ENCODE assay signal across 24 mouse cellular contexts in the genomic region with DNA sequence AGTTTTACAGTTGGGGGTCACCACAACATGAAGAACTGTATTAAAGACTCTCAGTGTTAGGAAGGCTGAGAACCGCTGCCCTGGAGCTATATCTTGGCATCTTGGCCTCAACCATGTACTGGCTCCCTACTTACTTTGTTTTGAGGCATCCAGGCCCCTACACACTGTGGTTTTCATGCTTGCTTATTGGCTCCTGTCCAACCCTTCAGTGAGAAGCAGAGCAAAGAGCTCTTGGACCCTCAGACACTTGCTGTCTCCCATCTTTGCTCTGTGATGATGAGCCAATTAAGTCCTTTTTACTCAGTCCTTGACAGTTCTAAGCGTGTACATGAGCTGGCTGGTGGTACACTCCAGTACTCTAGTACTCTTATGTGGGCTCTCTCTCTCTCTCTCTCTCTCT.
"Had no signal": no experiment of that assay in that cellular context is flagged by ENCODE, and none has a peak within 500 bp of the region (broad histone marks: within the 10 kb centered on the region; RNA-seq: fewer than 3 reads in every experiment).

No protein-coding gene starts in this region.

- H3K27ac ChIP-seq: heart, adult 2 months; heart, embryonic 13.5 days; heart, embryonic 15.5 days; hindbrain, embryonic 15.5 days; kidney, embryonic 15.5 days; kidney, postnatal 0 days; limb, embryonic 13.5 days; liver, embryonic 12.5 days; liver, embryonic 14.5 days had no signal

- H3K27me3 ChIP-seq: heart, embryonic 13.5 days; heart, embryonic 15.5 days; limb, embryonic 13.5 days; limb, embryonic 15.5 days; liver, embryonic 12.5 days had no signal

- H3K4me1 ChIP-seq: liver, embryonic 12.5 days had no signal

- ATAC-seq: intestine, embryonic 16.5 days; liver, embryonic 12.5 days had no signal

- H3K36me3 ChIP-seq: heart, embryonic 13.5 days; heart, embryonic 15.5 days; hindbrain, embryonic 15.5 days; kidney, embryonic 15.5 days; limb, embryonic 13.5 days; limb, embryonic 15.5 days; liver, embryonic 12.5 days had no signal

- H3K4me2 ChIP-seq: heart, embryonic 11.5 days; heart, embryonic 13.5 days; heart, embryonic 15.5 days; hindbrain, embryonic 15.5 days; kidney, embryonic 15.5 days; limb, embryonic 13.5 days; limb, embryonic 15.5 days; liver, embryonic 12.5 days had no signal

- H3K9ac ChIP-seq: heart, embryonic 13.5 days; heart, embryonic 15.5 days; hindbrain, embryonic 15.5 days; kidney, embryonic 15.5 days; limb, embryonic 13.5 days; limb, embryonic 15.5 days; liver, embryonic 12.5 days; liver, embryonic 14.5 days had no signal

- H3K4me3 ChIP-seq: heart, adult 2 months; heart, embryonic 13.5 days; heart, embryonic 15.5 days; hindbrain, embryonic 15.5 days; kidney, embryonic 15.5 days; limb, embryonic 13.5 days; limb, embryonic 15.5 days; liver, embryonic 12.5 days had no signal

- H3K9me3 ChIP-seq: heart, embryonic 13.5 days; heart, embryonic 15.5 days; hindbrain, embryonic 15.5 days; kidney, embryonic 15.5 days; limb, embryonic 13.5 days; limb, embryonic 15.5 days; liver, embryonic 12.5 days had no signal

- DNase-seq: gastrocnemius, postnatal 14 days; gastrocnemius, postnatal 36 days; heart, adult 11 months; heart, adult 2 months; heart, postnatal 14 days; heart, postnatal 36 days; kidney, adult 11 months; kidney, adult 2 months; kidney, adult 9 months; kidney, postnatal 14 days; kidney, postnatal 36 days; layer of hippocampus, postnatal 36 days; left cerebral cortex, postnatal 4 days had no signal
